Mouse (Mus musculus) liver, adult 2 months (tissue): ENCODE data around the gene Mat1a.

ENCODE experiments used
- CTCF ChIP-seq: fragments of 200-500 bp; IDR thresholded peaks from 2 replicates; pipeline ENCODE4 v1.5.1; 2011; ENCODE audit warnings: low read depth, low read length, control low read depth
- POLR2A ChIP-seq: fragments of 200-500 bp; IDR thresholded peaks from 2 replicates; pipeline ENCODE4 v1.6.1; 2011; ENCODE audit warnings: low read length, control low read depth; ENCODE audit not compliant: insufficient read depth; ENCODE audit errors: extremely low read depth

GRCm38 (mm10) chr14:41162663-41163062, 57.8 kb downstream of the Mat1a start:
- TF ChIP-seq CTCF (peak; percentile 94), POLR2A (no peak)
